Mouse (Mus musculus): ENCODE measurements around the gene Sema4g. TPM values are rescaled to one million over a fixed set of nuclear protein-coding genes. Genes with fewer than 3 reads are reported as not detected.

Sema4g gene
- total RNA-seq, 2 experiments from 2014 or later = 0.10 to 0.11 TPM

DNA sequence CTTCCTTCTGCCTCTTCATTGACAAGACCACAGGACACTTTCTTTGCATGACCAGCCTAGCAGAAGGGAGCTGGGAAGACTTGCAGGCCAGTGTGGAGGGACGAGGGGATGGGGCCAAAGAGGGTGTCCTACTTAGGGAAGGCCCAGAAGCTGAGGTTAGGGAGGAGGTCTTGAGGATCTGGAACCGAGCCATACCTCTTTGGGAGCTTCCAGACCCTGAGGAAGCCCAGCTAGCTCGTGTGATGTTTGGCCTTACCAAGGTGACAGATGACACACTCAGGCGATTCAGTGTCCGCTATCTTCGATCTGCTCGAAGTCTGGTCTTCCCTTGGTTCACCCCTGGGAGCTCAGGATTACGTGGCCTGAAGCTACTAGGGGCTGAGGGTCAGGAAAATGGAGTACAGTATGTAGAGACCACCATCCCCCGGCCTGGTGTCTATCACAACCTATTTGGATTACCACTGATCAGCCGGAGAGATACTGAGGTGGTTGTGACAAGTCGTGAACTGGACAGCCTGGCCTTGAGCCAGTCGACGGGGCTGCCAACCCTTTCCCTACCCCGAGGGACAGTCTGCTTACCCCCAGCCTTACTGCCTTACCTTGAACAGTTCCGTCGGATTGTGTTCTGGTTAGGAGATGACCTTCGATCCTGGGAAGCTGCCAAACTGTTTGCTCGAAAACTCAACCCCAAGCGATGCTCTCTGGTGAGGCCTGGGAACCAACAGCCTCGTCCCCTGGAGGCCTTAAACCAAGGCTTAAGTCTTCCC is 18.7 kb downstream of the Sema4g start:
- DNase-seq = no peak
- no peak for TF ChIP-seq CTCF (IDR thresholded peaks at IDR 0.05)
- intact Hi-C loops (cut with DNase I) = no loop called here
- Histone ChIP-seq H3K27ac (peak overlapping the region; percentile 89), H3K4me3 (peak overlapping the region; percentile 99)

- no peak for DNase-seq
- intact Hi-C loops (cut with DNase I) = no loop called here
- no peak for TF ChIP-seq CTCF (IDR thresholded peaks at IDR 0.05)
- Histone ChIP-seq H3K27ac (peak overlapping the region; percentile 60), H3K4me3 (no peak overlapping the region)
Observed at GRCm38 (mm10) chr19:45010646-45011045, 21.7 kb downstream of the Sema4g start.

- H3K27ac ChIP-seq = no peak overlapping the region
- H3K4me3 ChIP-seq = no peak overlapping the region
- intact Hi-C loops (cut with DNase I) = loop anchor here (1.0 kb wide), 1 partner anchor 19 kb away; no protein-coding TSS in a partner anchor
- TF ChIP-seq CTCF (IDR thresholded peaks at IDR 0.05) = no peak
- no peak for DNase-seq
Observed at GRCm38 (mm10) chr19:45012219-45012618, 23.3 kb downstream of the Sema4g start.

GRCm38 (mm10) chr19:45012636-45013035 is 23.7 kb downstream of the Sema4g start:
- TF ChIP-seq CTCF (IDR thresholded peaks at IDR 0.05) = peak; percentile 66
- Histone ChIP-seq H3K27ac (no peak overlapping the region), H3K4me3 (no peak overlapping the region)
- no peak for DNase-seq
- intact Hi-C loops (cut with DNase I) = loop anchor here (1.0 kb wide), 1 partner anchor 19 kb away; no protein-coding TSS in a partner anchor

GRCm38 (mm10) chr19:45013581-45014225 is 24.8 kb downstream of the Sema4g start:
- no peak for DNase-seq
- TF ChIP-seq CTCF (IDR thresholded peaks at IDR 0.05) = no peak
- Histone ChIP-seq H3K4me3 (no peak overlapping the region), H3K27ac (peak overlapping the region; percentile 94)
- intact Hi-C loops (cut with DNase I) = no loop called here

DNA sequence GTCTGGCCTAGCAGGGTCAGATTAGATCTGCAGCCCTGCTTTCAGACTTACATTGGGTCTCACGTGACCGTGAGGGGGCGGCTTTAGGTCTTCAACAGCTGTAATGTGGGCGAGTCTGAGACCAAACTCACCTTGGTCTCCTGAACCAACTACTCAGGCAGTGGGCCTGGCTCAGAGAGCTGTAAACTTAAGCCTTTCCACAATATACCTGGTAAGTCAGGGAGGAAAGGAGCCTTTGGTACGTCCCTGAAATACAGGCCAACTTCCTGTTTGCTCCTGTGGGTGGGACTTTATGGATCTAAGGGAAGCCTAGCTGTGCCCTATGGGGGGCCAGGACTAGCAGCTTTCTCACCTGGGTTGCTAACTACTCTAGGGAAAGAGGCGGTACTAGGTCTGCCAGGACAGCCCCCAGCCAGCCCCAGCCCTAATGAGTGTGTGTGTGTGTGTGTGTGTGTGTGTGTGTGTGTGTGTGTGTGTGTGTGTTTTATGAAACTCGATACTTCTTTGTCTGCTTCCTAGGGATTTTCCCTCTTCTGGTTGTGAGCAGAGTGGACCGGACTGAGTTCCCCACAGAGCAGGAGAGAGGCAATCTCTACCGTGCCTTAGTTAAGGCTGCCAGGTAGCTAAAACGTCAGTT is 25.6 kb downstream of the Sema4g start, which contains the start of gene Lzts2:
Gene Lzts2, plus strand, starts transcription at position 80 of the 637 bp plus-strand sequence.
- intact Hi-C loops (cut with DNase I) = no loop called here
- no peak for TF ChIP-seq CTCF (IDR thresholded peaks at IDR 0.05)
- H3K4me3 ChIP-seq = peak within 1 kb of the TSS; percentile 80
- no peak for DNase-seq
- H3K27ac ChIP-seq = peak within 1 kb of the TSS; percentile 94

- Histone ChIP-seq H3K4me3 (peak overlapping the region; percentile 80), H3K27ac (peak overlapping the region; percentile 94)
- intact Hi-C loops (cut with DNase I) = no loop called here
- TF ChIP-seq CTCF (IDR thresholded peaks at IDR 0.05) = no peak
- peak; percentile 89 for DNase-seq
Observed at GRCm38 (mm10) chr19:45014981-45015402, 26.1 kb downstream of the Sema4g start.

- no peak for TF ChIP-seq CTCF (IDR thresholded peaks at IDR 0.05)
- Histone ChIP-seq H3K27ac (peak overlapping the region; percentile 94), H3K4me3 (peak overlapping the region; percentile 80)
- intact Hi-C loops (cut with DNase I) = loop anchor here (2.0 kb wide), 1 partner anchor 43 kb away; no protein-coding TSS in a partner anchor
- DNase-seq = peak; percentile 87
Observed at GRCm38 (mm10) chr19:45015518-45016281, 26.8 kb downstream of the Sema4g start.

- Histone ChIP-seq H3K4me3 (peak overlapping the region; percentile 80), H3K27ac (peak overlapping the region; percentile 94)
- DNase-seq = peak; percentile 94
- intact Hi-C loops (cut with DNase I) = loop anchor here (2.0 kb wide), 1 partner anchor 42 kb away; no protein-coding TSS in a partner anchor
- no peak for TF ChIP-seq CTCF (IDR thresholded peaks at IDR 0.05)
Observed at GRCm38 (mm10) chr19:45016341-45017215, 27.7 kb downstream of the Sema4g start.

- H3K27ac ChIP-seq = peak overlapping the region; percentile 94
- TF ChIP-seq CTCF (IDR thresholded peaks at IDR 0.05) = peak; percentile 71
- intact Hi-C loops (cut with DNase I) = loop anchor here (2.0 kb wide), 1 partner anchor 42 kb away; no protein-coding TSS in a partner anchor
- H3K4me3 ChIP-seq = peak overlapping the region; percentile 80
- peak; percentile 91 for DNase-seq
Observed at GRCm38 (mm10) chr19:45017216-45017771, 28.4 kb downstream of the Sema4g start.

DNA sequence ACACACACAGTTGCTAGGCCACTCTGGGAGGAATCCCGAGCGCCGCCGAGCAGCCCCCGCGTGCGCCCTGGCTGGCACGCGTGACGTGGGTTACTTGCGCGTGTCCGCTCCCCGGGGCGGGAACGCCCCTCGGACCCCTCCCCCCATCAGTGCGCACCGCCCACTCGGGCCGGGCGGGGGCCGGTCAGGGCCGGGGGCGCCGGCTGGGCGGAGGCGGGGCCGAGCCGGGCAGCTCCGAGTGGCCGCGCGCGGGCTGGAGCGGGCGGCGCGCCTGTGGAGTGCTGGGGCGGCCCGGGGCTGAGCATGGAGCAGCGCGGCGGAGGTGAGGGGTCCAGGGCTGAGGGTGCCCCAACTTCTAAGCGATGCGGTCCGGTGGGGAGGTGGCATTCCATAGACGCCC is 29.0 kb downstream of the Sema4g start:
- intact Hi-C loops (cut with DNase I) = loop anchor here (2.0 kb wide), 1 partner anchor 41 kb away; no protein-coding TSS in a partner anchor
- peak overlapping the region; percentile 94 for H3K27ac ChIP-seq
- DNase-seq = peak; percentile 94
- TF ChIP-seq CTCF (IDR thresholded peaks at IDR 0.05) = no peak
- H3K4me3 ChIP-seq = peak overlapping the region; percentile 80
